Mouse (Mus musculus) spleen, adult 2 months (tissue): ENCODE data around the gene Prrxl1.

ENCODE experiments used
- CTCF ChIP-seq: fragments of 200-500 bp; IDR thresholded peaks from 2 replicates; pipeline ENCODE4 v1.5.1; 2011; ENCODE audit warnings: mild to moderate bottlenecking, inconsistent platforms; ENCODE audit not compliant: insufficient read depth, insufficient read length, insufficient replicate concordance; ENCODE audit errors: extremely low read depth
- POLR2A ChIP-seq: fragments of 200-500 bp; IDR thresholded peaks from 2 replicates; pipeline ENCODE4 v1.6.1; 2011; ENCODE audit warnings: low read depth, low read length, inconsistent platforms

DNA sequence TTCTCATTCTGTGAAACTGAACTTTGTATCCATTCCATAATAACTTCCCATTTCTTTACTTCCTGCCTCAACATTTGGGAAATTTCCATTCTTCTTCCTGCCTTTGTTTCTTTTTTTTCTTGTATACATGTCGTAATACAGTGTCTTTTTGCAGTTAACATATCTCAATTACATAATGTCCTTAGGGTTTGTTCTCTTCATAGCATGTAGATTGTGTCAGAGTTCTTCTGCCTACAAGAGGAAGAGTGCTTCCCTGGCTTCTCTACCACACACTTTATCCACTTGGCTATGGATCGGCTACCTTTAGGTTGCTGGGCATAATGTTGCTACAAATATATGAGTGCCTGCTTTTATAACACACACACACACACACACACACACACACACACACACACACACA lies 96.7 kb downstream of the Prrxl1 start:
- TF ChIP-seq POLR2A: no peak
- no peak for TF ChIP-seq CTCF
